Mouse (Mus musculus) neural tube, embryonic 14.5 days (tissue): ENCODE results near the gene Smyd3. TPM values are rescaled to one million over a fixed set of nuclear protein-coding genes. Genes with fewer than 3 reads are reported as not detected.

Source experiments
- ATAC-seq: fragments of 200-750 bp; cut with Nextera tagmentation; 2 replicates; pipeline ENCODE4 v1.8.0; 2017; ENCODE audit warnings: low read depth, mild to moderate bottlenecking, moderate TSS enrichment, moderate library complexity
- H3K27ac ChIP-seq: fragments of 300-500 bp; sonication (generic); 2 replicates; pipeline ENCODE4 v1.5.1; 2014; ENCODE audit warnings: low read depth, mild to moderate bottlenecking, control low read depth, low read length, moderate library complexity, mixed read lengths
- H3K27me3 ChIP-seq: fragments of 300-500 bp; sonication (generic); 2 replicates; pipeline ENCODE4 v1.6.1; 2014; ENCODE audit warnings: low read length; ENCODE audit not compliant: control insufficient read depth, insufficient read depth
- H3K36me3 ChIP-seq: fragments of 300-500 bp; sonication (generic); 2 replicates; pipeline ENCODE4 v1.6.1; 2014; ENCODE audit warnings: low read length, mixed read lengths; ENCODE audit not compliant: control insufficient read depth, insufficient read depth
- H3K4me1 ChIP-seq: fragments of 300-500 bp; sonication (generic); 2 replicates; pipeline ENCODE4 v1.6.1; 2014; ENCODE audit warnings: low read length; ENCODE audit not compliant: control insufficient read depth, insufficient read depth
- H3K4me2 ChIP-seq: fragments of 300-500 bp; sonication (generic); 2 replicates; pipeline ENCODE4 v1.6.1; 2014; ENCODE audit warnings: mild to moderate bottlenecking, low read depth, low read length, control low read depth
- H3K4me3 ChIP-seq: fragments of 300-500 bp; sonication (generic); 2 replicates; pipeline ENCODE4 v1.5.1; 2014; ENCODE audit warnings: low read depth, low read length, control low read depth, mixed read lengths
- H3K9ac ChIP-seq: fragments of 300-500 bp; sonication (generic); replicated peaks from 2 replicates; pipeline ENCODE4 v1.6.1; 2014; ENCODE audit warnings: low read depth, mild to moderate bottlenecking, control low read depth, low read length, mixed read lengths
- H3K9me3 ChIP-seq: fragments of 300-500 bp; sonication (generic); 2 replicates; pipeline ENCODE4 v1.6.1; 2016; ENCODE audit warnings: low read length; ENCODE audit not compliant: control insufficient read depth
- WGBS: fragments of 180-500 bp; shearing (Covaris S2); extraction: QIAGEN DNeasy Blood & Tissue Kit; methylation state at CpG from one replicate; pipeline ENCODE4 v1.1.7; 2014; 5-methylcytosine and 5-hydroxymethylcytosine counted together
- polyA plus RNA-seq: library from polyadenylated mRNA; unstranded; fragments of >200 nt; fragmentation: Nextera tagmentation; extraction: Ambion mirVana; gene quantifications from 2 replicates; pipeline ENCODE4 v1.2.1, GENCODE M21; 2014

Gene Smyd3
- 24.8 and 25.6 TPM in 2 replicates for polyA plus RNA-seq

DNA sequence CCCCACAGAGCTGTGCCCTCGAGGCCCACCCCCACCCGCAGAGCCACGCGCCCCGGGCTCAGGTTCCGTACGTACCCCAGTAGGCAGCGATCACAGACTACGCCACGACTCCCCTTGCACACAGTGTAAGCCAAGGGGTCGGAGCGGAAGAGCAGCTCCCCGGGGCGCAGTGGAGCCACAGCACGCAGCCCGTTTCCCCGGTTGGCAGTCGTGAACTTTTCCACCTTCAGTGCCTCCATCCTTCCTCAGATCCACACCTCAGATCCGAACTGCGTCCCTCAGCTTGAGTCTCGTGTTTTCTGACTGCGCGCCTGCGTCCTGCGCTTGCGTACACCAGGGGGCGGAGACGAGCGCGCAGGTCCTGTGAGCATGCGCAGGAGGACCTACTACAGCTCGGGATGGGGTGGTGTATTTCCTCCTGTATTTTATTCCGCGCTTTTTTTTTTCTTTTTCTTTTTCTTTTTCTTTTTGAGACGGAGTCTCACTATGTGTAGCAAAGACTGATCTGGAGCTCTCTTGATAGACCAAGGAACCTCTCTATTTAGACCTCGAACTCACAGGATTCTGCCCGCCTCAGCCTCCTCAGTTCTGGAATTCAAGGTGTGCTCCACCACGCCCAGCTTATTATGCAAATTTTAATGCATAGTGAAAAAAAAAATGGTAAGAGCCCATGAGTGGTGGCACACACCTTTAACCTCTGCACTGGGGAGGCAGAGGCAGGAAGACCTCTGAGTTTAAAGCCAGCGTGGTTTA lies at the start of gene Smyd3:
Gene Smyd3, minus strand, starts transcription at position 329 of the 753 bp plus-strand sequence.
- 7% methylated on average over 39 of the region's 39 CpGs for WGBS
- Histone ChIP-seq H3K4me3 (peak within 1 kb of the TSS; percentile 69), H3K9me3 (no peaks in the 10 kb centered on the region), H3K27me3 (no peaks in the 10 kb centered on the region), H3K27ac (no peak within 1 kb of the TSS), H3K4me1 (no peaks in the 10 kb centered on the region), H3K4me2 (peak within 1 kb of the TSS; percentile 98), H3K9ac (peak within 1 kb of the TSS; percentile 64), H3K36me3 (no peaks in the 10 kb centered on the region)
- peak; percentile 94 for ATAC-seq

DNA sequence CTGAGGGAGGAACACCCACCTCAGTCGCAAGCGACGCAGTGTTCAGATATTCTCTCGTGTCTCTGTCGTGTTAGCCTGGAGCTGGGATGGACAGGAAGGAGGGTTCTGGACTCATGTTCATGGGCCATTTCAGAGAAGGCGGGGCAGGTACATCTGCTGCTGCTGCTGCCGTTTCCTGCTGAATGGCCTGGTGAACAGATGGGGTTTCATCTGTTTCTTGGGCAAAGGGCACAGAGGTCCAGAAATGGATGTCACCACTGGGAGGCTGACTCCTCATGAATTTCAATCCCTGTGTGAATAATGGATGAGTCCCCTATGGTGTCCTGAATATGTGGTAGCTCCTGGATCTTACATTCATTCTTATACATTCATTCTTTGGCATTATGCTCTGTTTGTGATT lies 49.7 kb upstream of the Smyd3 start:
- no peak overlapping the region for H3K9ac ChIP-seq
- peak; percentile 24; the same call in 1 of the 2 replicates for ATAC-seq
- no peak overlapping the region for H3K27ac ChIP-seq
- H3K9me3 ChIP-seq: no peaks in the 10 kb centered on the region
- no peaks in the 10 kb centered on the region for H3K4me1 ChIP-seq
- no peaks in the 10 kb centered on the region for H3K36me3 ChIP-seq
- H3K27me3 ChIP-seq: no peaks in the 10 kb centered on the region
- WGBS: 34% methylated on average over 7 of the region's 7 CpGs
- H3K4me3 ChIP-seq: no peak overlapping the region
- H3K4me2 ChIP-seq: no peak overlapping the region

DNA sequence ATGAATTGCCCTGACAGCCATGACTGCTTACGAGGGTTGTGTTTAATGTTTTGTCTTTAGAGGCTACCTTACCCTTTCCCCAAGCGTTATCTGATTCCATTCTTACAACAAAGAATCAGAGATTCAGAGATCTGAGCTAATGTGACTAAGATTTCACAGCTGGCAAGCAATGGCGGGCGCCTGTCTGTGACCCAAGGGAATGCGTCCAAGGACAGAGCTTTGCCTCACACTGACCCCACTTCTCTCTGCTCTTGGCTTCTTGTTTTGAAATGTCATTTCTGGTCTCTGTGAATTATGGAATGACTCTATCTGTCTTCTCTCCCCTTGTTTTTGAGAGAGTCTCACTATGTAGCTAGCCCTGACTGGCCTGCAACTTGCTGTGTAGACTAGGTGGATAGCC lies 46.1 kb upstream of the Smyd3 start:
- no peak overlapping the region for H3K27ac ChIP-seq
- WGBS: 87% methylated on average over 5 of the region's 5 CpGs
- ATAC-seq: no peak
- H3K4me1 ChIP-seq: no peaks in the 10 kb centered on the region
- H3K36me3 ChIP-seq: no peaks in the 10 kb centered on the region
- no peak overlapping the region for H3K4me2 ChIP-seq
- no peaks in the 10 kb centered on the region for H3K9me3 ChIP-seq
- no peak overlapping the region for H3K9ac ChIP-seq
- H3K27me3 ChIP-seq: no peaks in the 10 kb centered on the region
- no peak overlapping the region for H3K4me3 ChIP-seq

DNA sequence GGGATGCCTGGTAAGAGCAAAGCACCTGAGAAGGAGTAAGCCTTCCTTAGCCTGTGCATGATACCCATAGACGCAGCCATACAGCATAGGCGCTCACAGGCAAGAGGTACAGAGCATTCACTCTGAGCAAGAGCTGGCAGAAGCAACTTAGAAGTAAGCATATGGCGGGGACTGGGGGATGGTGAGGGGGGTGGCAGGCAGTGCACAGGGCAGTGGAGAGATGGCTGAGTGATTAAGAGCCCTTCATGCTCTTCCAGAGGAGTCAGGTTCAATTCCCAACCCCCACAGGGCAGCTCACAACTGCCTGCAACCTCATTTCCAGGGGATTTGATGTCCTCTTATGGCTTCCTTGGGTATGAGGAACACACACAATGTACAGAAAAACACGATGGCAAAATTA lies 45.4 kb upstream of the Smyd3 start:
- WGBS: 75% methylated on average over 4 of the region's 4 CpGs
- Histone ChIP-seq H3K4me3 (no peak overlapping the region), H3K4me2 (no peak overlapping the region), H3K9me3 (no peaks in the 10 kb centered on the region), H3K9ac (no peak overlapping the region), H3K27ac (no peak overlapping the region), H3K4me1 (no peaks in the 10 kb centered on the region), H3K27me3 (no peaks in the 10 kb centered on the region), H3K36me3 (no peaks in the 10 kb centered on the region)
- ATAC-seq: no peak

DNA sequence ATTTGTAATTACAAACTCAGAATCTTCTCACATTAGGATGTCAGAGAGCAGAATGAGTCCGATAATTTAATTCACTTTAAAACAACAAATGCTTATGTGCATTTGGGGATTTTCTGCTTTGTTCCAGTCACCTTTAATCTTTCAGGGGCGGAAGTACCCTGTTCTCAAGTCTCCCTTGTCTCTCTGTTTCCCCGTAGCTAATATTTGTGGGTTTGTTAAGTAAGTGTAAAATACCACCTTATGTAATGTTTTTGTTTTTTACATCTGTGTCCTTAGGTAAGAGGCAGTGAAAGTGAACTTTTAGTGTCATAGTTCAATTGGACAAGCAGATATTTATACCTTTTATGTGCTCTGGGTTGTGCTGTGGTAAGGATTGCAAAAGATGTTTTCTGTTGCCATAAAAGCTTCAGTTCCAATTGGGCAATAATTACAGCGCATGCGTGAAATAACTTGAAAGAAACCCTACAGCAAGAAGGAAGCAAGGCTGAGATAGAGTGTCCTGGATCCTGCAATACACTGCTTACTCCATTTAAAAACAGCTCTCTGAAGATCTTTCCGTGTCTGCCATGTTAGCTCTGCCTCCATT lies 43.1 kb upstream of the Smyd3 start:
- WGBS: 87% methylated on average over 6 of the region's 6 CpGs
- H3K4me2 ChIP-seq: no peak overlapping the region
- no peak overlapping the region for H3K27ac ChIP-seq
- H3K9ac ChIP-seq: no peak overlapping the region
- ATAC-seq: no peak
- no peak overlapping the region for H3K4me3 ChIP-seq
- no peaks in the 10 kb centered on the region for H3K27me3 ChIP-seq
- no peaks in the 10 kb centered on the region for H3K9me3 ChIP-seq
- no peaks in the 10 kb centered on the region for H3K4me1 ChIP-seq
- no peaks in the 10 kb centered on the region for H3K36me3 ChIP-seq

DNA sequence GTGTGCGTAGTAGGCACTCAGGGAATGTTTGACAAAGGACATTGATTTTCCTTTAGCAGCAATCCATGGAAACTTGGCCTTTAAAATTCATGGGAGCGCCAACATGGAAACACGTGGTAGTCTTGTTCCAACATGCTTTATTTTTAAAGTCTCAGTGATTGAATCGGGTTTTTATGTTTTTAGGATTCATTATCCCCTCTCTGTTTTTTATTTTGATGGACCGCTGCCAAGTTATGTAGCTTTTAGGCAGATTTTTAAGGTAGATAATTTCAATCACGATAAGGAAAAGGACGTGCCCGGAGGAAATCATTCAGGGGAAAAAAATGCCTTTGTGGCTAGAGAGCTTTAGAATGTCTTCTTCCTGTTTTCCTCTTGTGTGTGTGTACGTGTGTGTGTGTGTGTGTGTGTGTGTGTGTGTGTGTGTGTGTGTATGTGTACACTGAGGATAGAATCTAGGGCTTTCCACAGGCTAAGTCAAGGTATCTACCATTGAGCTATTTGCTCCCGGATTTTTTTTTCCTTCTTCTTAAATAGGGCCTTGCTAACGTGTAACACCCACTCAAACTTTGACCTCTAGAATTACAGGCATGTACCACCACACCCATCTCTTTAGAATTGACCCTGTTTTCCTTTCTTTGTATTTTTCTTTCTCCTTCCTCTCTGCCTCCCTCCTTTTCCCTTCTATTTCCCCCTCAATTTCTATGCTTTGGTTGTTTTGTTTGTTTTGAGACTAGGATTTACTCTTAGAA lies 41.8 kb upstream of the Smyd3 start:
- no peak overlapping the region for H3K4me3 ChIP-seq
- no peak overlapping the region for H3K27ac ChIP-seq
- H3K4me2 ChIP-seq: no peak overlapping the region
- no peaks in the 10 kb centered on the region for H3K9me3 ChIP-seq
- H3K4me1 ChIP-seq: no peaks in the 10 kb centered on the region
- H3K36me3 ChIP-seq: no peaks in the 10 kb centered on the region
- no peaks in the 10 kb centered on the region for H3K27me3 ChIP-seq
- no peak for ATAC-seq
- no peak overlapping the region for H3K9ac ChIP-seq
- 78% methylated on average over 11 of the region's 11 CpGs for WGBS

DNA sequence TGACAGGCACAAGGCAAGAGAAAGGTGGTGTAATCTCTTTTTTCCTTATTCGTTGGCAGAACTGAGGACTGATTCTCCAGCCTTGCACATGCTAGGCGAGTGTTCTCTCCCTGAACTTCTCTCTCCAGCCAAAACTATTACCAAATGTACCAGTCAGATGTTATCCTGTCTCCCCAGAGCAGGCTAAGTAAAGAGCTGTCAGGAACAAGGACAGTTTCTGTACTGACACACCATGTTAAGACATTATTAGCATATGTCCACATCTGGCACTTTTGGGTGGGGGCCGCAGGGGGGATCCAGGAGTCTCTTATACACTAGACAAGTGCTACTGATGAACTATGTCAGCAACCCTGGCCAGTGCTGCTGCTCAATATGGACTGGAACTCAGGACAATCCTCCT lies 39.1 kb upstream of the Smyd3 start:
- Histone ChIP-seq H3K9ac (no peak overlapping the region), H3K27ac (no peak overlapping the region), H3K4me2 (no peak overlapping the region), H3K9me3 (no peaks in the 10 kb centered on the region), H3K36me3 (no peaks in the 10 kb centered on the region), H3K4me3 (no peak overlapping the region), H3K27me3 (no peaks in the 10 kb centered on the region), H3K4me1 (no peaks in the 10 kb centered on the region)
- no peak for ATAC-seq
- 95% methylated on average over 3 of the region's 3 CpGs for WGBS

DNA sequence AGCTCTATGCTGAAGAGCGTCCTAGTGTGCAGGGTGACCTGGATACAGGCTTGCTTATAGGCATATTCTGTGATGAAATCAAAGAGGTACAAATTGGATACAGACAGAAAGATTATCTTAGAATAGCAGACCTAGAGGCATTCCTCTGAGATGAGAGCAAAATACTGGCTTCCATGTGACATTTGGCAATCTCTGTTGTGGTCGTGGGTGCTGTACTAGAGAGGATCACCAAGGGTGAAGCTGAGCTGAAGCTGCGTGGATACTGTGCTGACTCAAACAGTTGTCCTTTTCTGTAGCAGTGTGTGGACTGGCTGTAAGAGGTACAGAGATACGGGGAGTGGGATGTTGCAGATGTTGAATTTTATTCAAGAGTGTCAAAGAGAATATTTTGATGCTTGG lies 36.1 kb upstream of the Smyd3 start:
- no peak overlapping the region for H3K9ac ChIP-seq
- H3K27me3 ChIP-seq: no peaks in the 10 kb centered on the region
- no peaks in the 10 kb centered on the region for H3K9me3 ChIP-seq
- no peaks in the 10 kb centered on the region for H3K4me1 ChIP-seq
- H3K4me2 ChIP-seq: no peak overlapping the region
- no peak for ATAC-seq
- H3K36me3 ChIP-seq: no peaks in the 10 kb centered on the region
- H3K4me3 ChIP-seq: no peak overlapping the region
- WGBS: 87% methylated on average over 4 of the region's 4 CpGs
- no peak overlapping the region for H3K27ac ChIP-seq
